Mouse (Mus musculus) heart, embryonic 13.5 days (tissue): ENCODE measurements around the gene Spsb2. TPM values are rescaled to one million over a fixed set of nuclear protein-coding genes. Genes with fewer than 3 reads are reported as not detected.
A peak's percentile ranks its signal among the peaks of the same experiment; 100 is the strongest.
"Not testable (repeated sequence)": the region's sequence is repeated elsewhere in the genome, so short reads cannot be mapped to it uniquely, and the experiment has no call there.

Source experiments
- ATAC-seq: fragments of 200-750 bp; cut with Nextera tagmentation; 2 replicates; pipeline ENCODE4 v1.8.0; 2017; ENCODE audit warnings: moderate TSS enrichment; ENCODE audit not compliant: insufficient number of reproducible peaks, low FRiP score, low TSS enrichment; ENCODE audit errors: extremely low read depth
- H3K27ac ChIP-seq: fragments of 300-500 bp; sonication (generic); replicated peaks from 2 replicates; pipeline ENCODE4 v1.5.1; 2015; ENCODE audit warnings: moderate library complexity, mild to moderate bottlenecking, inconsistent platforms
- H3K27me3 ChIP-seq: fragments of 300-500 bp; sonication (generic); replicated peaks from 2 replicates; pipeline ENCODE4 v1.6.1; 2015; ENCODE audit warnings: mild to moderate bottlenecking, inconsistent platforms
- H3K36me3 ChIP-seq: fragments of 300-500 bp; sonication (generic); 2 replicates; pipeline ENCODE4 v1.6.1; 2015; ENCODE audit warnings: mild to moderate bottlenecking, inconsistent platforms
- H3K4me1 ChIP-seq: fragments of 300-500 bp; sonication (generic); 2 replicates; pipeline ENCODE4 v1.6.1; 2015; ENCODE audit warnings: inconsistent platforms
- H3K4me2 ChIP-seq: fragments of 300-500 bp; sonication (generic); 2 replicates; pipeline ENCODE4 v1.6.1; 2015; ENCODE audit warnings: inconsistent platforms, mild to moderate bottlenecking, moderate library complexity
- H3K4me3 ChIP-seq: fragments of 300-500 bp; sonication (generic); 2 replicates; pipeline ENCODE4 v1.5.1; 2015; ENCODE audit warnings: moderate library complexity, mild to moderate bottlenecking, inconsistent platforms
- H3K9ac ChIP-seq: fragments of 300-500 bp; sonication (generic); 2 replicates; pipeline ENCODE4 v1.6.1; 2015; ENCODE audit warnings: inconsistent platforms, mild to moderate bottlenecking, moderate library complexity
- H3K9me3 ChIP-seq: fragments of 300-500 bp; sonication (generic); 2 replicates; pipeline ENCODE4 v1.6.1; 2016; ENCODE audit warnings: inconsistent platforms
- WGBS: fragments of 180-500 bp; shearing (Covaris S2); methylation state at CpG from one replicate; pipeline ENCODE4 v1.1.7; 2015; ENCODE audit warnings: mixed read lengths; 5-methylcytosine and 5-hydroxymethylcytosine counted together
- polyA plus RNA-seq: library from polyadenylated mRNA; unstranded; fragments of >200 nt; fragmentation: Nextera tagmentation; extraction: Ambion mirVana; gene quantifications from 2 replicates; pipeline ENCODE4 v1.2.1, GENCODE M21; 2015

Spsb2 gene
- polyA plus RNA-seq, 1 experiment from 2014 or later, result 8.4 TPM

DNA sequence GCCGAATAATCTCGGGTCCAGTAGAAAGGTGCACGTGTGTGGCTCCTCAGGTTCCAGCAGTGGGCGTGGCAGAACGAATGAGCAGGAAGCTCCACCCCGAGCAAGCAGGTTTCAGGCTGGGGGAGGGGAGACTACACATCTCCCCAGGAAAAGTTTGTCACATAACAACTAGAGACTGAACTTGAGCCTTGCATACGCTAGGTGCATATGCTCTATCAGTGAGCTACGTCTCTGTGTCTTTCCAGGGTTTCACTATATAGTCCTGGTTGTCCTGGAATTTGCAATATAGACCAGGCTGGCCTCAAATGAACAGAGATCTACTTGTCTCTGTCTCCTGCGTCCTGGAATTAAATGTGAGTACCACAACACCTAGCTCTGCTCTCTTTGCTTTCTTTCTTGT is 6.1 kb upstream of the Spsb2 start:
- not testable (repeated sequence) for ATAC-seq, H3K9ac ChIP-seq, H3K9me3 ChIP-seq, H3K36me3 ChIP-seq, H3K27ac ChIP-seq, H3K27me3 ChIP-seq
- H3K4me1 ChIP-seq, result peaks cover 25% of the 10 kb centered on the region
- H3K4me2 ChIP-seq, result peak overlapping the region; percentile 60
- WGBS, result 15% methylated on average over 5 of the region's 9 CpGs
- peak overlapping the region; percentile 35 for H3K4me3 ChIP-seq

DNA sequence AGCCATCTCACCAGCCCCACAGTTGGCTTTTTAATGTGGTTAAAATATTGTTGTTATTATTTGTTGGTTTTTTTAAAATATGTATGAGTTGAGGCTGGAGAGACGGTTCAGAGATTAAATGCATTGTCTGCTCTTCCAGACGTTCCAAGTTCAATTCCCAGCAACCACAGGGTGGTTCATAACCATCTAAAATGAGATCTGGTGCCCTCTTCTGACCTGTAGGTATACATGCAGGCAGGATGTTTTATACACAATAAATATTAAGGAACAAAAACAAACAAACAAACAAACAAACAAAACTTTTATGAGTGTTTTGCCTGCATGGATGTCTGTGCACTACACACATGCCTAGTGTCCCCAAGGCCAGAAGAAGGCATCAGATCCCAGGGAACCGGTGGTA is 5.4 kb upstream of the Spsb2 start:
- peaks cover 31% of the 10 kb centered on the region for H3K4me1 ChIP-seq
- no peaks in the 10 kb centered on the region for H3K27me3 ChIP-seq
- no peak overlapping the region for H3K4me3 ChIP-seq
- H3K9ac ChIP-seq, result no peak overlapping the region
- H3K27ac ChIP-seq, result no peak overlapping the region
- no peaks in the 10 kb centered on the region for H3K9me3 ChIP-seq
- ATAC-seq, result no peak
- H3K4me2 ChIP-seq, result no peak overlapping the region
- WGBS, result 78% methylated on average over 3 of the region's 3 CpGs
- H3K36me3 ChIP-seq, result no peaks in the 10 kb centered on the region

DNA sequence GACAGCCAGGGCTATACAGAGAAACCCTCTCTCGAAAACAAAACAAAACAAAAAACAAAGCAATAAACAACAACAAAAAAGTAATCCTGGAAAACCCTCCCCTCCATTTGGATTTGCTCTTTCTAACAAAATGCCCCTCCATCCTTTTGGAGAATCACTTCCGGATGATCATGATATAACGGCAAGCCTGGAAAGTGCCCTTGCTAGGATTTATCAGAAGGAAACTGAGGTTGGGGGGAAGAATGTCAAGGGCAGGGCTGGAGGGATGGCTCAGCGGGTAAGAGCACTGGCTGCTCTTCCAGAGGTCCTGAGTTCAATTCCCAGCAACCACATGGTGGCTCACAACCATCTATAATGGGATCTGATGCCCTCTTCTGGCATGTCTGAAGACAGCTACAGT is 4.8 kb upstream of the Spsb2 start:
- not testable (repeated sequence) for H3K9ac ChIP-seq, H3K4me3 ChIP-seq, H3K27ac ChIP-seq, H3K36me3 ChIP-seq, ATAC-seq, H3K9me3 ChIP-seq, H3K4me2 ChIP-seq, H3K27me3 ChIP-seq
- peaks cover 34% of the 10 kb centered on the region for H3K4me1 ChIP-seq
- 88% methylated on average over 4 of the region's 4 CpGs for WGBS

DNA sequence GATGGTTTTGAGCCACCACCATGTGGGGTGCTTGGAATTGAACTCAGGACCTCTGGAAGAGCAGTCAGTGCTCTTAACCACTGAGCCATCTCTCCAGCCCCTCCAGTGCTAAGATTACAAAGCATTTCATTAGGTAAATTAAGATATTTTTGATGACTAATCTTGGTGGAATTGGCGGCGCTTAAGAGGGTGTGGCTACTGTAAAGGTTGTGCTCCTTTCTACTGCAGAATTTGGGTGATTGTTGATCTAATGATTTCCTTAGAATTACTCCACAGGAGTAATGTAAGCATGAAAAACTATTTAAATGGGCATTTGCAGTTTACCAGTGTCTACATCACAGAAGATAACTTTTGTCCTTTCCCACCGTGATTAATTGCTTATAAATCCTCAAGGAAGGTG is 4.1 kb upstream of the Spsb2 start:
- no peak overlapping the region; the same call in 1 of the 2 replicates for H3K4me2 ChIP-seq
- no peak overlapping the region for H3K4me3 ChIP-seq
- H3K27ac ChIP-seq, result no peak overlapping the region; the same call in 1 of the 2 replicates
- no peaks in the 10 kb centered on the region for H3K9me3 ChIP-seq
- no peaks in the 10 kb centered on the region for H3K36me3 ChIP-seq
- no peaks in the 10 kb centered on the region for H3K27me3 ChIP-seq
- no peak for ATAC-seq
- 78% methylated on average over 3 of the region's 3 CpGs for WGBS
- no peak overlapping the region for H3K9ac ChIP-seq
- peaks cover 34% of the 10 kb centered on the region for H3K4me1 ChIP-seq

DNA sequence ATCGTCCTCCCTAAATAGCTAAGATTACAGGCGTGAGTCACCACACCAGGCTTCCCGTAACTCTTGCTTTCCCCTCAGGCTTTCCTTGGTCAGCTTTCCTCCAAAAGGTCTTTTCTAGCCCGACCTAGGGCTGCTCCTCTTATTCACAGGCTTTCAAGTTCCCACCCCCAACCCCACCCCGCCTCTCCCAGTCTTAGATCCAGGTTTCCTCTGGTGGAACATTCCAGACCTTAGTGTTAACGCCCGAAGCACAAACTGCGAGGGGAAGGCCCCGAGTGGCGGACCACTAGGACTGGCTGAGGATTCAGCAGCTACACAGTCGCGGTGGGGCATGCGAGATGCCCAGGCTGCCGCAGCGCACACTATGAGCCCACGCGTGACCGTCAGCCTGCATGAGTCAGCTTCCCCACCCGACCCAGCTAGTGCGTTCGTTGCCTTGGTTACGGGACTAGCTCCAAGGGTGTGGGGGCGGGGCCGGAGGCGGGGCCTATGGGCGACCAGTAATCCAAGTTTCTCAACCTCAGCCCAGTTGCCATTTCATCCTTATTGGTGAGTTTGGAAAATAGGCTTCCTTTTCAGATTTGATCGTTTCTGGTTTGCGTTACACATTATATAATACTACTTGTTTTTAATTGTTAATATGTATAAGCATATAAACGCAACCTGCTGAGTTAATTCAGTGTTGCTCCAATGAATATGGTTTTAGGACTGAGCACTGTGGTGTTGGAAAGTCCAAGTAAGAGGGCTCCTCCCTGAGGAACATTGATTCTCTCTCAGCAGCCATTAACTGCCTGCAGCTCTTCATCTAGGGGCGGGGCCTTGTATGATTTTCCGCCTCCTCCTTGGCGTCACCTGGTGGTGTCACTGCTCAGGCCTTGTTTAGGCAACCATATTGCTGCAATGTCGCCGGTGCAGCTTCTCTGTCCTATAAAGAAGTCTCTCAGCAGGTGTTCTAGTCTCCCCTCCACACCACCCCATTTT is 2.8 kb upstream of the Spsb2 start:
- peak overlapping the region; percentile 78 for H3K4me2 ChIP-seq
- 2% methylated on average over 34 of the region's 34 CpGs for WGBS

DNA sequence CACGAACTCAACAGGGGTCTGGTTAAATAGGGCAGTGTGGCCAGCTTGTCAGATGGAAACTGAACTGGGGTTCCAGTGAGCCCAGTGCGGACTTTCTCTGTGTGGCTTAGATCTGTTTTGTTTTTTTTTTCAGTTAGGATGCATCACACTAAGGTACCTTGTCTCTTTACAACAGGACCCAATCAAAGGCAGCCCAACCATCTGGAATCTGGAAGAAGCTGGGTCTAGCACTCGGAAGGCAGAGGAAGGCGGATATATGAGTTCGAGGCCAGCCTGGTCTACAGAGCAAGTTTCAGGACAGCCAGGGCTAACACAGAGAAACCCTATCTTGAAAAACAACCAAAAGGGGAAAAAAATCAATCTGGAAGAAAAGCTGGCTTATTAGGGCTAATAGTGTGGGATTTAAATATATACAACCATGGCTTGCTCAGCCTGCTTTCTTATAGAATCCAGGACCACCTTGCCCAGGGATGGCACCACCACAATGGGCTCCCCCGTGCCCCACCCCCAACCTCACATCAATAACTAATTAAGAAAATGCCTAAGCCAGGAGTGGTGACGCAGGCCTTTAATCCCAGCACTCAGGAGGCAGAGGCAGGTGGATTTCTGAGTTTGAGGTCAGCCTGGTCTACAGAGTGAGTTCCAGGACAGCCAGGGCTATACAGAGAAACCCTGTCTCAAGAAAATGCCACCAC is 1.9 kb upstream of the Spsb2 start:
- no peak for ATAC-seq
- Histone ChIP-seq H3K9ac (peak overlapping the region; percentile 80), H3K4me3 (peak overlapping the region; percentile 60), H3K36me3 (peaks cover 17% of the 10 kb centered on the region), H3K27me3 (no peaks in the 10 kb centered on the region), H3K9me3 (no peaks in the 10 kb centered on the region), H3K4me2 (peak overlapping the region; percentile 78), H3K4me1 (peaks cover 51% of the 10 kb centered on the region), H3K27ac (peak overlapping the region; percentile 93)
- 76% methylated on average over 7 of the region's 7 CpGs for WGBS

More for the DNA sequence above, 2.8 kb upstream of the Spsb2 start:
- Histone ChIP-seq H3K27ac (peak overlapping the region; percentile 93), H3K9me3 (no peaks in the 10 kb centered on the region), H3K27me3 (no peaks in the 10 kb centered on the region), H3K4me3 (peak overlapping the region; percentile 60), H3K36me3 (peaks cover 8% of the 10 kb centered on the region), H3K4me1 (peaks cover 46% of the 10 kb centered on the region), H3K9ac (peak overlapping the region; percentile 80)
- peak; percentile 82 for ATAC-seq

DNA sequence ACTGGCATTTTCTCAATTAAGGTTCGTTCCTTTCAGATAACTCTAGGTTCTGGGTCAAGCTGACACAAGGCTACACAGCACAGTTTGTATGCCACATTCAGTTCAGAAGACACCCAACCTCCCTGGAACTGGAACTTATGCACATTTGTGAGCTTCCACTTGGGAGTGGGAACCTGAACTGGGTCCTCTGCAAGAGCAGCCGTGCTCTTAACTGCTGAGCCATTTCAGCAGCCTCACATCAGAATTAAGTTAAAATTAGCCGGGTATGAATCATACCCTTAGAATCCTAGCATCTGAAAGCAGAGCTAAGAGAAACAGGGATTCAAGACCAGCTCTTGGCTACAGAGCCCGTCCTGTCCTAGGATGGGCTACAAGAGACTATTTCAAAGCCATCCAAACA is 1.1 kb upstream of the Spsb2 start:
- 49% methylated on average over 4 of the region's 4 CpGs for WGBS
- H3K36me3 ChIP-seq, result peaks cover 25% of the 10 kb centered on the region
- no peaks in the 10 kb centered on the region for H3K9me3 ChIP-seq
- H3K4me3 ChIP-seq, result no peak overlapping the region
- peak overlapping the region; percentile 37; the same call in 1 of the 2 replicates for H3K9ac ChIP-seq
- peak overlapping the region; percentile 14 for H3K4me2 ChIP-seq
- H3K27me3 ChIP-seq, result no peaks in the 10 kb centered on the region
- H3K27ac ChIP-seq, result peak overlapping the region; percentile 97
- ATAC-seq, result no peak
- H3K4me1 ChIP-seq, result peaks cover 58% of the 10 kb centered on the region

DNA sequence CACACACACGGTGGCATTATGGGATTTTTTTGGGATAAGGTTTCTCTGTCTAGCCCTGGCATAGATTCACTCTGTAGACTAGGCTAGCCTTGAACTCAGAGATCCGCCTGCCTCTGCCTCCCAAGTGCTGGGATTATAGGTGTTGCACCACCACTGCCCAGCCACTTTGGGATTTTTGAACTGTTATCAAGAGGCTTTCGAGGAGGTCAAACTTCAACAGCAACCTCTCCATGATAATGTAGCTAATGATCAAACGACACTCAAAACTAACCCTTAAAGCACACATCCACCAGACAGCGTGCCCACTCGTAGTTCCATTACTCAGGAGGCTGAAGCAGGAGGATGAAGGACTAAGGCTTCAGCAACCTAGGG is 489 bp upstream of the Spsb2 start:
- peaks cover 61% of the 10 kb centered on the region for H3K4me1 ChIP-seq
- H3K27ac ChIP-seq, result peak overlapping the region; percentile 97
- peak overlapping the region; percentile 87 for H3K9ac ChIP-seq
- no peak for ATAC-seq
- peaks cover 29% of the 10 kb centered on the region for H3K36me3 ChIP-seq
- peak overlapping the region; percentile 96 for H3K4me2 ChIP-seq
- WGBS, result 63% methylated on average over 6 of the region's 6 CpGs
- no peaks in the 10 kb centered on the region for H3K9me3 ChIP-seq
- H3K4me3 ChIP-seq, result peak overlapping the region; percentile 70
- no peaks in the 10 kb centered on the region for H3K27me3 ChIP-seq

DNA sequence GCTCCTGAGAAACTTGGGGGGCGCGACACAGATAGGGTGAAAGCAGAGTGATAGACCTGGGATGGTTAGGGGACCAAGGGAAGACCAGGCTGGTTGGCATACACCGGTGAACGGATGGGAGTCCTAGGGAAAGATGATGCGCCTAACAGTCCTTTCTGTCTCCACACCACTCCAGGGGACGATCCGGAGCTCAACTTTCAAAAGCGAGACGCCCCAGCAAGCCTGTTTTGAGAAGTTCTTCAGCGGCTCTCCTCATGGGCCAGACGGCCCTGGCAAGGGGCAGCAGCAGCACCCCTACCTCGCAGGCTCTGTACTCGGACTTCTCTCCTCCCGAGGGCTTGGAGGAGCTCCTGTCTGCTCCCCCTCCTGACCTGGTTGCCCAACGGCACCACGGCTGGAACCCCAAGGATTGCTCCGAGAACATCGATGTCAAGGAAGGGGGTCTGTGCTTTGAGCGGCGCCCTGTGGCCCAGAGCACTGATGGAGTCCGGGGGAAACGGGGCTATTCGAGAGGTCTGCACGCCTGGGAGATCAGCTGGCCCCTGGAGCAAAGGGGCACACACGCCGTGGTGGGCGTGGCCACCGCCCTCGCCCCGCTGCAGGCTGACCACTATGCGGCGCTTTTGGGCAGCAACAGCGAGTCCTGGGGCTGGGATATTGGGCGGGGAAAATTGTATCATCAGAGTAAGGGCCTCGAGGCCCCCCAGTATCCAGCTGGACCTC is 752 bp downstream of the Spsb2 start:
- Histone ChIP-seq H3K27me3 (no peaks in the 10 kb centered on the region), H3K4me1 (peaks cover 64% of the 10 kb centered on the region), H3K9me3 (no peaks in the 10 kb centered on the region), H3K9ac (peak overlapping the region; percentile 87), H3K27ac (peak overlapping the region; percentile 97), H3K4me2 (peak overlapping the region; percentile 96), H3K36me3 (peaks cover 29% of the 10 kb centered on the region), H3K4me3 (peak overlapping the region; percentile 70)
- under 1% methylated on average over 35 of the region's 35 CpGs for WGBS
- ATAC-seq, result peak; percentile 29; the same call in 1 of the 2 replicates

DNA sequence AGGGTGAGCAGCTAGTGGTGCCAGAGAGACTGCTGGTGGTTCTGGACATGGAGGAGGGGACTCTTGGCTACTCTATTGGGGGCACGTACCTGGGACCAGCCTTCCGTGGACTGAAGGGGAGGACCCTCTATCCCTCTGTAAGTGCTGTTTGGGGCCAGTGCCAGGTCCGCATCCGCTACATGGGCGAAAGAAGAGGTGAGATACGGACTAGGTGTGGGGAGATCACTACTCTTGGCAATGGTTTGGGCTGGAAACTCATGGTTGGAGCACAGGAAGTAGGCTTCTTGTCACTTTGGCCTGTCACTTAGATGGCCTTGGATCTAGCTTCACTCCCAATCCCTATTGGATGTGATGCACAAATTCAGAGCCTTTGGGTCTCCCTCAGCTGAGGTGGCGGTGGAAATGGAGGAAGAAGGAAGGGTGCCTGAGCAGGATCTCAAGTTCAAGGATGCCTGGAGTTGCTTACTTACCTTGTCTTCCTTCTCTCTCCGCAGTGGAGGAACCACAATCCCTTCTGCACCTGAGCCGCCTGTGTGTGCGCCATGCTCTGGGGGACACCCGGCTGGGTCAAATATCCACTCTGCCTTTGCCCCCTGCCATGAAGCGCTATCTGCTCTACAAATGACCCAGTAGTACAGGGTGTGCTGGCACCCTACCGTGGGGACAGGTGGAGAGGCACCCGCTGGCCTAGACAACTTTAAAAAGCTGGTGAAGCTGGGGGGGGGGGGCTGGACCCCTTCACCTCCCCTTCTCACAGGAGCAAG is 1.5 kb downstream of the Spsb2 start:
- Histone ChIP-seq H3K36me3 (peaks cover 31% of the 10 kb centered on the region), H3K27me3 (no peaks in the 10 kb centered on the region), H3K4me1 (peaks cover 71% of the 10 kb centered on the region), H3K4me2 (peak overlapping the region; percentile 96), H3K27ac (peak overlapping the region; percentile 97), H3K9me3 (no peaks in the 10 kb centered on the region), H3K9ac (peak overlapping the region; percentile 87), H3K4me3 (peak overlapping the region; percentile 70)
- WGBS, result 42% methylated on average over 14 of the region's 14 CpGs
- ATAC-seq, result no peak
